Mouse (Mus musculus) kidney, adult 11 months (tissue): ENCODE measurements around the gene Rnf216.
A peak's percentile ranks its signal among the peaks of the same experiment; 100 is the strongest.
"Not testable (repeated sequence)": the region's sequence is repeated elsewhere in the genome, so short reads cannot be mapped to it uniquely, and the experiment has no call there.

Source experiments
- DNase-seq: peaks from one replicate; pipeline ENCODE4 v3.0.0; 2022

The Rnf216 gene

DNA sequence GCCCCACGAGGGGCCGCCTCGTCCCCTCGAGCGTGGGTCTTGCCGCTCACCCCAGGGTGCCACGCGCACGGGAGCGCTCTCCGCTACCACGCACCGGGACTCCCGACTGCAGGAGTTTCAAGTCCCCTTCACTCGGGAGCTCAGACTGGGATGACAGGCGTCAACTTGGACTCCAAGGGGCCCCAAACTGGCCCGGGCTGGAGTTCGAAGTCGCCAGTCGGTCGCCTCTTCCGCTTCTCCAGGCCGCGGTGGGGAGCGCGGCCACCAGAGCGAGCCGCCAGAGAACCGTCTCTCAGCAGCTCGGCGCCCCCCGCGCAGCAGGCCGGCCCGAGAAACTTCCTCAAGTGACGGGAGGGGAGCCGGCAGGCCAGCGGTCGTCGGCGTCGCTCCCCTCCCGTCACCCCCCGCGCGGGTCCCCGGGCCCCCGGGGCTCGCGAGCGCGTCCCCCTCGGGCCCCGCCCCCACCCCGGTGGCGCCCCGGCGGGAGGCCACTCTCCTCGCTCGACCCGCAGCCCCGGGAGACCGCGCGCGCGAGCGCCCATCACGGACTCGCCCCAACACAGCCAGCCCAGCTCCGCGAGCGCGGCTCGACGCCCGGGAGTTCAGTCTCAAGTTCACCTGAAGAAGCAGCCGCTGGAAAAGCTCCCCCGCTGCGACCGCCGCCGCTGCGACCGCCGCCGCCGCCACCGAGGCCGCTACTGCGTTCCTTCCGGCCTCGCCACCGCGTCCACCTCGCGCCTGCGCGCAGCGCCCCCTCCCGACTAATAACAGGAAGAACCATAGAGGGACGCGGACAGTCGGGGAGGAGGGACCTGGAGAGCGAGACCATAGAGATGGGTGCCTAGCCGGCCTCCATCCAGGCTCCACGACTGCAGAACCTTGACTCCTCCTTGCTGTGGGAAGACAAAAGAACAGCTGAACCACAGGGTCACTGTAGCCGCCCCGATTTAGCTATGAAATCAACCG, at the start of gene Rnf216:
Gene Rnf216, minus strand, starts transcription at position 714 of the 966 bp plus-strand sequence.
- DNase-seq: peak; percentile 93

DNA sequence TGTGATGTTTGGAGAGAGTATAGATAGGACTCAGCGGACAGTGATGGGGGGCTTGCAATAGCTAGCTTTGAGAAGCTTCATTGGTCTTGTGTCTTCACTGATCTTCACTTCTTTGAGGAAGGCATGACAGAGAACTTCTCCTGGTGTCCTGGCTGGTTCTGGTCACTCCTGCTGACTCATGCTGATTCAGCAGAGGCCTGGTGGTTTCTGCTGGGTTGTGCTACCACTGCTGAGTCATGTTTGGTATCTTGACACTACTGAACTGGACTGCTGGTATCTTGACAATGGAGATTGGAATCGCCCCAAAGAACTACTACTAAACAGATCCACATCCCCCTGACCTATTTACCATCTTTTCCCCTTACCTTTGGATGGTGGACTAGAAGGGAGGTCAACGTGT, 42.7 kb upstream of the Rnf216 start:
- DNase-seq: no peak

DNA sequence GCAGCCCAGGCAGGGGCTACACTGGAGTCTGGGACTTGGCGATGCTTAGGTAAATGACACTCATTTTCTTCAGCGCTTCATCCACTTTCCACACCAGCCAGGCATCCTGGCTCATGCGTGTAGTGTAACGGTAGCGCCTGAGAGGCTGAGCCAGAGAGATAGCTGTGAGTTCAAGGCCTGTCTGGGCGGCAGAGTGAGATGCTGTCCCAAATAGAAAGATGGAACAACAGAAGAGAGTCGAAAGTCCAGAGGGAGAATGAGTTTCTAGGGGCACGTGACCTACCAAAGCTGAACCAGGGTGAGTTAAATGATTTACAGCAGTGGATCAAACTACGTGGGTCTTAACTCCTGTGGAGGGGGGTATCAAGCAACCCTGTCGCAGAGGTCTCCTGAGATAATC, 41.0 kb upstream of the Rnf216 start:
- DNase-seq: peak; percentile 40

DNA sequence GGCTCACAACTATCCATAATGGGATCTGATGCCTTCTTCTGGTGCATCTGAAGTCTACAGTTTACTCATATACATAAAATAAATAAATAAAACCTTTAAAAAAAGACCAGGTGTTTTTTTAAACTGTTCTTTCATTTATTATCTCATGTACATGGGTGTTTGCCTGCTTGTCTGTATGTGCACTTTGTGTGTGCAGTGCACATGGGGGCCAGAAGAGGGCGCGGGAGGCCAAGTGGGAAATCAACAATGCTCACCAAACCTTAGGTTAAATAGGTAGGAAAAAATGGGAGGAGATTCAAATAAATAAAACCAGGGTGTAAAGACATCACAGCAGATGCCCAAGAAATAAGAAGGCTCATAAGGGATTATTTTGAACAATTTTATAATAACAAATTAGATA, 37.2 kb upstream of the Rnf216 start:
- no peak for DNase-seq

DNA sequence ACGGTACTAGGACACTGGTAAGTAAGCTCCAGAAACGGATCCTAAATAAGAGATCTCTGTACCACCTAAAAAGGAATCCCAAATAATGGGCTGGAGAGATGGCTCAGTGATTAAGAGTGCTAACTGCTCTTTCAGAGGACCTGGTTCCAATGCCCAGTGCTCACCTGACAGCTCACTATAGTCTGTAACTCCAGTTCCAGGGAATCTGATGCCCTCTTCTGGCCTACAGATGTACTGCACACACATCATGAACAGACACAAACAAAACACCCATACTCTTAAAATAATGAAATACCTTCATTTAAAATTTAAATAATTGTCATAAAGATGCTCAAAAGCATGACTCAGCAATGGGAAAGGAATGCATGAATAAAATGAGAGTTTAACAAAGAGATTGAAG, 36.7 kb upstream of the Rnf216 start:
- no peak for DNase-seq

GRCm38 (mm10) chr5:143148661-143149060, 35.9 kb upstream of the Rnf216 start:
- no peak for DNase-seq

DNA sequence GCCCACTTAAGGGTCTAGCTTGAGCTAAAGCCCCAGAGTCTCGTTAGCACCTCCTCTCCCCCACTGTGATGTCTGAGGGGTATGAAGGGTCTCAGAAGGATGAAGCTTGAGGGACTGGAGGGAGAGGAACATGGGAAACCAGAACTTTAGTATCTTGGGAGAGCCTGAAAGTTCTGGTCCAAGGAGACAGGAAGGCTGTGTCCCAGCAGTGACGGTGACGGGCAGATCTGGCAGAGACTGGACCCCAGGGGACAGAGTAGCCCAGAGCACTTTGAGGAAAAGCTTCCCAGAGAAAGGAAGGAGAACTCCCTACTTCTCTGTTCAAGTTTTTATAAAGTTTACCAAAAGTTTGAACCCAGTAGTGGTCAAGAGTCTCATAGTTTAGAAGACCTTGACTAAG, 34.7 kb upstream of the Rnf216 start, which contains the start of gene Olfr718-ps1:
Gene Olfr718-ps1, minus strand, starts transcription at position 101 of the 400 bp plus-strand sequence.
- DNase-seq: no peak

- peak; percentile 12 for DNase-seq
Observed at GRCm38 (mm10) chr5:143137580-143137979, 24.8 kb upstream of the Rnf216 start.

DNA sequence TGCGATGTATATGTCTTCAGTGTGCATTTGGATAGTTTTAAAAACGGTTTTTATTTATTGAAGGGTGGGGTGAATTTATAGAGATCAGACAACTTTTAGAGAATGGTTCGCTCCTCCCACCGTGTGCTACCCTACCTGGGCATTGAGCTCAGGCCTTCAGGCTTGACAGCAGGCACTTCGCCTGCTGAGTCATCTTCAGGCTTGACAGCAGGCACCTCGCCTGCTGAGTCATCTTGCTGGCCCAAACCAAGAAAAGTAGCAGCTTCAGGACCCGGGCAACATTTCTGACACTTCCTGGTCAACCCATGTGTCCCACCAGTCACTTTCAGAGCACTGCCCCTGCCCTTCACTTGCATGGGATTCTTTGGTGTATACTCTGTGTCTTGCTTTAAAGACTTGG, 22.2 kb upstream of the Rnf216 start:
- DNase-seq: no peak

DNA sequence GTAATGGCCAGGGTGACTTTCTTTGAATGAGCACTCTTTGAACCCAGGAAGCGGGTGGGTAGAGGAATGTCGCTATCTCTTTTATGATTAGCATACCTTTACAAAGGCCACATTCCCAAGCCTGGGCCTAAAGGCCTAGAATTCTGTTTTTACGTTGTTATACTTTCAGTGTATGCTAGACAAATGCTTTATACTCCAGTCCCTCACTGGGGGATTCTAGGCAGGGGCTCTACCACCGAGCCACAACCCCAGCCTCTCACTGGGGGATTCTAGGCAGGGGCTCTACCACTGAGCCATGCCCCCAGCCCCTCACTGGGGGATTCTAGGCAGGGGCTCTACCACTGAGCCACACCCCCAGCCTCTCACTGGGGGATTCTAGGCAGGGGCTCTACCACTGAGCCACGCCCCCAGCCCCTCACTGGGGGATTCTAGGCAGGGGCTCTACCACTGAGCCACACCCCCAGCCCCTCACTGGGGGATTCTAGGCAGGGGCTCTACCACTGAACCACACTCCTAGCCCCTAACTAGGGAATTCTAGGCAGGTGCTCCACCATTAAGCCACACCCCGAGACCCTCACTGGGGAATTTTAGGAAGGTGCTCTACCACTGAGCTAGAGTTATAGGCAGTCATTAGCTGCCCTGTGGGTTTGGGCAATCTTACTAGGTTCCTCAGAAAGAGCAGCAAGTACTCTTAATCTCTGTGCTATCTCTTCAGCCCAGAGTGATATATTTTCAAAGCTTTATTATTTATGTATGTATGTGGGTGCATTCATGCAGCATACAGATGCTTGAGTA, 21.6 kb upstream of the Rnf216 start:
- DNase-seq: not testable (repeated sequence)

DNA sequence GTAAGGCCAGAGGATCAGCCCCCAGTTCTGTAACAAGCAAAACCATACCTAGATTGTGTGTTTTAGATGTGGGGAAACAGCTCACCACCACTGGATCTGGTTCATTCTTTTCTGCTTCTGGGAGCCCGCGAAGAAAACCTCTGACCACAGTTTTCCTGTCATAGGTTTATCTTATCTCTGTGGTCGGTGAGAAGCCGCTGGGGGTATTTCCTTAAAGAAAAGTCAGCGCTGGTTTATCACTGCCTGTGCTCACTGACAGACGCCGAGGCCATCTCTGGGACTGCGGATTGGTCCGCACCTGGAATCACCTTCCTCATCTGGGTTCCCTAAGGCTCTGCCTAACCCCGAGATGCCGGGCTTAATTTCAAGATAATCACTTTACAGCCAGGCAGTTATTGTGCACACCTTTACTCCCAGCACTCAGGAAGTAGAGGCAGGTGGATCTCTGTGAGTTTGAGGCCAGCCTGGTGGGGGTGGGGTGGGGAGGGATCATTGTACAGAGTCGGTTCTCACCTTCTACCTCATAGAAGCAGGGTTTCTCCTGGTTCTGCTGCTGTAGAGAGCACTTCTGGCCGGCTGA, 20.2 kb upstream of the Rnf216 start:
- no peak for DNase-seq

DNA sequence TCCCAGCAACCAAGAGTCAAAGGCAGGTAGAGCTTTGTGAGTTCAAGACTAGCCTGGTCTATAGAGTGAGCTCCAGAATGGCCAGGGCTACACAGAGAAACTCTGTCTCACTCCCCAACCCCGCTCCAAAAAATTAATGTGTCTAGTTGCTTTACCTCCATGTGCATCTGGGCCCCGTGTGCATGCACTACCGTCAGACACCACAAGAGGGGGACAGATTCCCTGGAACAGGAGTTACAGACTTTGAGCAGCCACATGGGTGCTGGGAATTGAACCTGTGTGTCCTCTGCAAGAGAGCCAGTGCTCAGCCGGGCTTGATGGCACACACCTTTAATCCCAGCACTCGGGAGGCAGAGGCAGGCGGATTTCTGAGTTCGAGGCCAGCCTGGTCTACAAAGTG, 17.5 kb upstream of the Rnf216 start:
- DNase-seq: no peak

- no peak for DNase-seq
Observed at GRCm38 (mm10) chr5:143129101-143129500, 16.3 kb upstream of the Rnf216 start.

DNA sequence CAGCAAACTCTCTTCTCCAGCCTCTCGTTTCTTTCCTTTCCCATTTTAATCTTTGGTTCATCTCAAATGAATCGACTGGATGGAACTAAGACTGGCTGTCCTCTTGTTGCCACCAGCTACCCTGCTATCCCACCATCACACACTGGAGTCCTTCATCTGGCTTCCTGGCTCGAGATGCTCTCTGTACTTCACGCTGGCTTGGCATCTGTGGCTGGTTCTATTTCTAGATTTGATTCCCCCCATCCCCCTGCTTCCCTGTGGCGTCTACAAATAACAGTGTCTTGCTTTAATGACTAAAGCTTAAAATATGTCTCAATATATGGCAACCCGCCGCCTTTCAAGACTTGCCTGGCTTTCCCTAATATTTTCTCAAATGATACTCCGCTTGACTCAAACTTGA, 15.0 kb upstream of the Rnf216 start:
- DNase-seq: no peak

DNA sequence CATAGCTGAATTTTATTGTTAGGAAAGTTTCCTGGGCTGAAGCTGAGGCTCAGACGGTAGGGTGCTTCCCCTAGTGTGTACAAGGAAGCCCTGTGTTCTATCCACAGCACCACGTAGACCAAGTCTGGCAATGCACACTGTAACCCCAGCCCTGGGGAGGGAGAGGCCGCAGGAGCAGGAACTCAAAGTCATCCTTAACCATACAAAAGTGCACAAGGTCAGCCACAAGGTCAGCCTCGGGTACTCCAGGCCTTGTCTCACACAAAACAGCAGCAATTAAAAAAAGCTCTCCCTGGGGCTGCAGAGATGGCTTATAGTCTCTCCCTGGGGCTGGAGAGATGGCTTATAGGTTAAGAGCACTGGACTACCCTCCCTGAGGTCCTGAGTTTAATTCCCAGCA, 14.1 kb upstream of the Rnf216 start:
- no peak for DNase-seq

DNA sequence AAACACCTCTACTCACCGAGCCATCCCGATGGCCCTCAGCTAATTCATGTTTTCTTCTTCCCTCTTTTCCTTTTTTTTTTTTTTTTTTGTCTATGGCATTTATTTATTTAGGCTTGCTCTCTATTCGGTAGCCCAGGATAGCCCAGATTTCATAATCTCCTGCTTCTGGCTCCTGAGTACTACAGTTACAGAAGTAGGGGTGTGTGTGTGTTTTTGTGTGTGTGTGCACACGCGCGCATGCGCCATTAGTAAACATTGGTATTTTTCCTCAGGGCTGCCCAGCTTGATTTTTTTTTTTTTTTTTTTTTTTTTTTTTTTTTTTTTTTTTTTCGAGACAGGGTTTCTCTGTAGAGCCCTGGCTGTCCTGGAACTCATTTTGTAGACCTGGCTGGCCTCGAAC, 13.3 kb upstream of the Rnf216 start:
- no peak for DNase-seq

DNA sequence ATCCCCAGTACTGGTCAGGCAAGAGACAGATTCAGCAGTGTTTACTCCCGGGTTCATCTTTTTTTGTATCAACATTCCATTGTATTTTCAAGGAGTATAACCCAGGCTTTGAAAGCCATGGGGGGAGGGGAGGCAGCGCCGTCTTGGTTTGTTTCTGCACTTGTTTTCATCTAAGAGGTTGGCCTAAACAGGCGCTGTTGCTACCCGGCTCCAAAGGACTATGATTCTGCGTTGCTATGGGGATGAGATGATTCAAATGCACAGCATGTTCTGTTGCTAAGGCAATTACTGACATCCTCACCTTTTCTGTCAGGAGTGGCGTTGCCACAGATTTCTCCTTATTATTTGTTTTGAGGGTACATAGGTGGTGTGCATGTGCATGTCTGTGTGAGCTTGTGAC, 12.8 kb upstream of the Rnf216 start:
- no peak for DNase-seq

- DNase-seq: no peak
Observed at GRCm38 (mm10) chr5:143124805-143125378, 12.1 kb upstream of the Rnf216 start.

DNA sequence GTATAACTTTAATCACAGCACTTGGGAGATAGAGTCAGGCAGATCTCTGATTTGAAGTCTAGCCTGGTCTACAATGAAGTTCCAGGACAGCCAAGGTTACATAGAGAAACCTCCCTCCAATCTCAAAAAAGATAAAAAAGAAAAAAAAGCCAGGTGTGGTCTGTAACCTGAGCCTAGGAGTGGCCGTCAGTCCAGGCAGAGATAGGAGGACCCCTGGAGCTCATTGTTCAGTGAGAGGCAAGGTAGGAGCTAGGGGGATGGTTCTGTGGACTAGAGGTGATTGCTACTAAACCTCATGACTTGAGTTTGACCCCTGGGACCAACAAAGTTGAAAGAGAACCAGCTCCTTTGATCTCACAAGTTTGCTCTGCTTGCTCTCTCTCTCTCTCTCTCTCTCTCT, 9.9 kb upstream of the Rnf216 start:
- no peak for DNase-seq

GRCm38 (mm10) chr5:143122125-143122524, 9.3 kb upstream of the Rnf216 start:
- DNase-seq: no peak

DNA sequence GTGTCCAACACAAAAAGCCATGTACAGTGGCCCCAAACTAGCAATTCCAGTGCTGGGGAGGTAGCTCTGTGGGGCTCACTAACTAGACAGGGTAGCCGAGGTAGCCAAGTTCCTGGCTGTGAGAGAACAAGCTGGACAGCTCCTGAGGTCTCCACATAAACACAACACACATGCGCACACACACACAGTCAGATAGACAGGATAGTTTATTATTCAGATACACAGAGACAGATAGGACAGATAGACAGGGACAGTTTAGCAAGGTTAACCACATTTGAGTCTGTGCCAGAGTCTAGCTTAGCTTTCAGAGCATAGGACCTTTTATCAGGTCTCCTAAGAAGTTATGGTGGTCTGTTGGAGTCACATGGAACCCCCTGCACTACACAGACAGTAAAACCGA, 6.0 kb downstream of the Rnf216 start:
- DNase-seq: no peak

DNA sequence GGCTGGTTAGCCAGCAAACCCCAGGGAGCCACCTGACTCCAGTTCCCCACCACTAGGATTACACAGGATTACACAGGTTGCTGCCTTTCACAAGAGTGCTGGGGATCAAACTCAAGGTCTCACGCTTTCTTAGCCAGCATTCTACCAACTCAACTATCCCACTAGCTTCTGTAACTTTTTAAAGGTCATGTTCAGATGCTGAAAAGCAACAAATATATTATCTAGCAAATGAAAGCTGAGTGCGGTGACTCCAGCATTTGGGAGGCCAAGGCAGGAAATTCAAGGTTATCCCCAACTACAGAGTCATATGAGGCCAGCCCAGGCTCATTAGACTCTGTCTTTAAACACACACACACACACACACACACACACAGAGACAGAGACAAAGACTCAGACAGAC, 9.6 kb downstream of the Rnf216 start:
- DNase-seq: no peak

DNA sequence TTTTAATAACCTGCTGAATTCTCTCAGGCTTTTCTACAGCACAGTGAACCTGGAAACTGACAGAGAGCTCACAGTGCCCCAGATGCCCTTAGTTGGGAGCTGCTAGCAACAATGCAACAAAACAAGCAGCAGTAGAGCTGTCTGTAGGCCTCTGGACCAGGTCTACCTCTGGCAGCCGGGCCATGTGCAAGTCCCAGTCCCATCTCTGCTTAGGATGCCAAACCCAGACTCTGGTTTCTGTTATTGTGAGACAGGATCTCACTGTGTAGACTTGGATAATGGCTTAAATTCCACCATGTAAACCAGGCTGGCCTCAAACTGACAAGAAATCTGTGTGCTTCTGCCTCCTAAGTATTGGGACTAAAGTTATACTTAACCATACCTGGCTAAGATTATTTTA, 11.2 kb downstream of the Rnf216 start:
- DNase-seq: no peak
